Mouse (Mus musculus): ENCODE data around the gene Spry2. TPM values are rescaled to one million over a fixed set of nuclear protein-coding genes. Genes with fewer than 3 reads are reported as not detected.

Spry2 gene
- total RNA-seq, 2 experiments from 2014 or later = 3.5 to 5.3 TPM

DNA sequence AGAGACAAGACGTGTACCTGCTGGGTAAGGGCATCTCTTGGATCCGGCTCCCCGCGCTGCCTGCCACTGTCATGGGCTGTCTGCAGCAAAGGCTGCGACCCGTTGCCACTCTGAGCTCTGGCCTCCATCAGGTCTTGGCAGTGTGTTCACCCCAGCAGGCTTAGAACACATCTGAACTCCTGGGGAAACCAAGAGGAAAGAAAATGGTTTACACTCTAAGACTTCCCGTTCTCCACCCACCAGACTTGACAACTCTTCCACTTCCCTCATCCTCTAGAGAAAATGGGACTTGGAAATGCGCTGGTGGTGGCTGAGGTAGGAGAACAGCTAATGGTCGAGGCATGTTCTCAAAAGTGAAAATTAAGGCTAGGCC, 3.0 kb downstream of the Spry2 start:
- no peak for ATAC-seq (ENCODE audit: poor library complexity, severe bottlenecking)

- no peak for ATAC-seq (ENCODE audit: poor library complexity, severe bottlenecking)
These were observed 3.5 kb downstream of the Spry2 start for GRCm38 (mm10) chr14:105892941-105893622.

- ATAC-seq (ENCODE audit: poor library complexity, severe bottlenecking) = no peak
These were observed 5.9 kb downstream of the Spry2 start for GRCm38 (mm10) chr14:105890516-105891231.

GRCm38 (mm10) chr14:105886643-105887374, 9.8 kb downstream of the Spry2 start:
- peak; percentile 89 for ATAC-seq (ENCODE audit: poor library complexity, severe bottlenecking)

DNA sequence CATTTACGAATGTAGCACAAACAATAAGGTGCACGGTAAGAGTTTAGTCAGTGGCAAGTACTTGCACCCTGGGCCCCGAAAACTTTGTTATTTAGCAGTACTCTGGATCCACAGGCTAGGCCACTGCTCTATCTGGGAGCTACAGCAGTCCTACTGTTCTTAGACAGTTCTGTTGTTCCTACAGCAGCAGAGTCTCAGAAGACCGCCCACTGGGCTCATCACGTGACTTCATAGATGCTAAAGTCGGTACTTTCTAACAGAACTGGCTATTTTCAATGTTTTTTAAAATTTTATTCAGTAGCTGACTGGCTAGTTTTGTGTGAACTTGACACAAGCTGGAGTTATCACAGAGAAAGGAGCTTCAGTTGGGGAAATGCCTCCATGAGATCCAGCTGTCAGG, 11.4 kb downstream of the Spry2 start:
- no peak for ATAC-seq (ENCODE audit: poor library complexity, severe bottlenecking)

- no peak for ATAC-seq (ENCODE audit: poor library complexity, severe bottlenecking)
These were observed 13.4 kb downstream of the Spry2 start for GRCm38 (mm10) chr14:105883215-105883614.

- peak; percentile 77 for ATAC-seq (ENCODE audit: poor library complexity, severe bottlenecking)
These were observed 18.3 kb downstream of the Spry2 start for GRCm38 (mm10) chr14:105878359-105878758.

GRCm38 (mm10) chr14:105876375-105876774, 20.2 kb downstream of the Spry2 start:
- no peak for ATAC-seq (ENCODE audit: poor library complexity, severe bottlenecking)

GRCm38 (mm10) chr14:105870370-105870936, 26.2 kb downstream of the Spry2 start:
- no peak for ATAC-seq (ENCODE audit: poor library complexity, severe bottlenecking)

DNA sequence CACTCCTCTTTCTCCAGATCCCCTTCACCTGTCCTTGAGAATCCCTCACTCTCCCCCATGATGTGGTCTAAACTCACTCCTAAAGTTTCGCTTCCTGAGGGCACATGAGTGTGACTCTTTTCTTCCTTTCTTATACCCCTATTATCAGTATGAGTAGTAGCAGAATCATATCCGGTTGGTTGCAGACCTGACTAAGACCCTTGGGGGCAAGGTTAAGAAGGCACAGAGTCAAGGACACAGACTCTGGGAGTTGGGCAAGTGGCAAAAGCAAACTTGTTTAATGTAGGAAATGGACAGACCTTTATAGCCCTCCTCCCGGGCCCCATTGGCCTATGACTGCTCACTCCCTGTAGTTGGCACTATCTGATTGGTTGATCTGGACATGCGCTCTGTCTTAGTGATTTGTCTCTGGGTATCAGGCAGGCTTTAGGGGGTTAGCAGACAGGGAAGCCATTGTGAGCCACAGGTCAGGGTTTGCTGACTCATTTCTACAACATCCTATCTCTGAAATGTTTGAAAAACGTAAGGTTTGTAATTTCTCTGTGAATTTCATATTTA, 31.2 kb downstream of the Spry2 start:
- ATAC-seq (ENCODE audit: poor library complexity, severe bottlenecking) = no peak

DNA sequence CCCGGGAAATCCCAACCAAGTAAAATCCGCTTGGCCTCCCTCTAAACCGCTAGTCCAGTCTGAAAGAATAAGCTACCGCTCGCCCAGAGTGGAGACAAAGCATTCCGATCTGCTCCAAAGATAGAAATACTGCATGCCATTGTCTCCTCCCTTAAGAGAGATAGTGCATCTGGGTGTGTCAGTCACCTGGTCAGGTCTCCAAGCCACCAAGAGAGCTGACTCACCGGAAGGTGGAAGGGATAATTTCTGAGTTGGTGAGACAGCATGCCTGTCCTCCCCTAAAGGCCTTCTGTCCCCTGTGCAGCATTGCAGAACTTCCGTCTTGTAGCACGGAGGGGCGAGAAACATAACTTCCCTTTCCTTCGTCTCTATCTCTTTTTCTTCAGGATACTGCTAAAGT, 34.4 kb downstream of the Spry2 start:
- ATAC-seq (ENCODE audit: poor library complexity, severe bottlenecking) = no peak

DNA sequence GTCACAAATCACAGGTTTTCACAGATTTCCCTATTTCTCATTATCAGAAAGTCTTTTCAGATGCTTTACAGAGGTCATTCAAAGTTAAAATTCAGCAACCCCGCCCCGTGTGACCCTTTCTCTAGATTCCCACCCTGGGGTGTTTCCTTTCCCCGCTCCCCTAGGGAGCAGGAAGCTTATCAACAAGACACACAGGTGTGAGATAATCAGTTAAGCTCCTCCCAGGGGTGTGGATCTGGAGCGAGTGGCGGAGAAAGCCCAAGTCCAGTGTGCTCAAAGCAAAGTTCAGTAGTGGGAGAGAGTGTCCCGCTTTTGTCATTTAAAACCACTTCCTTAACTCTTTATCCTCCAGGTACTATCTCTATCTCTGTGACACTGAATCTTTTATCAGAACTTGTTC, 35.7 kb downstream of the Spry2 start:
- no peak for ATAC-seq (ENCODE audit: poor library complexity, severe bottlenecking)

DNA sequence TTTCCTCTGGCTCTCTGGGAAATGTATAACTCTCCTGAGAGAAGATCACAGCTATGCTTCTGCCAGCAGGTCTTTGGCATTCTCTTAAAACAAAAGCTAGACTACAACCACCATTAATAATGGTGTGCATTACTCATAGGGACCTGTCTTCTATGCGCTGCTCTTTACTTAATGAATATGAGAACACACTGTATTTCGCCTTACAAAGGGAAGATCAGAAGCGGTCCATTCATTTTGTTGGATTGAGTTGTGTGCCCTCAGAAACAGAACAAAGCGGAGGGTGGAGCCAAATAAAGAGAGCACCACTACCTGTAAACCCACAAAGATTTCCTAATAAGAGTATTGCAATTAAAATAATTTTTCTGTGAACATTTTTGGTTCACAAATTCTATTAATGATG, 36.3 kb downstream of the Spry2 start:
- ATAC-seq (ENCODE audit: poor library complexity, severe bottlenecking) = no peak

GRCm38 (mm10) chr14:105859876-105860275, 36.7 kb downstream of the Spry2 start:
- ATAC-seq (ENCODE audit: poor library complexity, severe bottlenecking) = no peak

DNA sequence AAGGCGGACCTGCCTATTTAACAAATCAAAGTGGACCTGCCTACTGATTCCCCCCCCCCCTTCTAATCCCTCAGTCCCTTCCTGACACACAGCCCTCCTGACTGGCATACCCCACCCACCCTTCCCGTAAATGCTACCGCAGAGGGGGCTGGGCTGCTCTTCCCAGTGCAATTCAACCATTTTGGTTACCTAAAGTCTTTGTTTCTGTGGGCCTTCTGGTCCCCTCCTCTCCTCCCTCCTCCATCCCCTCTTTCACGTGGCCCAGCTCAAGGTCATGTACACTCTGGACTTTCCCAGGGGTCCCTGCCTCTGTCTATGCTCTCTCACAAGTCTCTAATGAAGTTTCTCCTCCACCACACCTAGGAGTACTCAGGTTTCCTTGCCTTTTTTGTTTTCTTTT, 37.3 kb downstream of the Spry2 start:
- no peak for ATAC-seq (ENCODE audit: poor library complexity, severe bottlenecking)

- ATAC-seq (ENCODE audit: poor library complexity, severe bottlenecking) = no peak
These were observed 37.7 kb downstream of the Spry2 start for GRCm38 (mm10) chr14:105858935-105859334.

DNA sequence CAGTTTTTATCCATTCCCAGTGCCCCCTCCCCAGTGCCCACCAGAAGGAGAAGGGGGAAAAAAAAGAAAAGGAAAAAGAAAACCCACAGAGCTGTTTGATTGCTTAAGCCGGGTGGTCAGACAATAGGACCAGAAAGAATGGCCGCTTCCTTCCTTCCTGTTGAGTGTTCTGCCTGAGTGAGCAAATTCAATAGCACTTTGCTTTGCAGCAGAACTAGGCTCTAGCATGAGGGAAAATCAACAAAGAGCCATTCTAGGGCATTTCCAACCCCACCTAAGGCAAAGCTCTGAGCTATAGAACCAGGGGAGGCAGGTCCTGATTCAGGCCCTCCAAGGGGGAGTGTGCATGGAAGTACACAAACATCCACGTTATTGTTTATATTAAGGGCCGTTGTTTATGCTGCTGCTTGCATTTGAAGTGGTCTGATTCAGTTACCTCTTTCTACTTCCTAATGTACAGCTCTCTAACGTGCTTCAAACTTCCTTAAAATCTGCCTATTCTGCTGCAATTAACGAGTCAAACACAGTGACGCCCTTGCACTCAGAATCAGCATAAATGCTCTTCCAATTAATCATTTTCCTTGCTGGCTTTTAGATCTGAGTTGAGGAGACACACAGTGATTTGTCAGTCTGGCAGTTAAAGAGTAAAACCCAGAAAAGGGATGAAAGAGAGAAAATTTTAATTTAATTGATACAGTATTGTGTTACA, 45.1 kb downstream of the Spry2 start:
- peak; percentile 78 for ATAC-seq (ENCODE audit: poor library complexity, severe bottlenecking)

All from megakaryocyte, adult 5-6 weeks (primary cell).